Mouse (Mus musculus): ENCODE data around the gene Csnka2ip. TPM values are rescaled to one million over a fixed set of nuclear protein-coding genes. Genes with fewer than 3 reads are reported as not detected.

Csnka2ip gene
- polyA plus RNA-seq (2017; shearing (Covaris generic)) = not detected

- ATAC-seq = no peak
These were observed at the start of gene Csnka2ip for GRCm38 (mm10) chr16:64602308-64602707. TSS of gene Csnka2ip (minus strand) at chr16:64602408.

GRCm38 (mm10) chr16:64649594-64650290 is 47.5 kb upstream of the Csnka2ip start:
- no peak for ATAC-seq

- ATAC-seq = peak; percentile 37
These were observed 45.6 kb upstream of the Csnka2ip start for GRCm38 (mm10) chr16:64647771-64648170.

- ATAC-seq = no peak
These were observed 32.9 kb upstream of the Csnka2ip start for GRCm38 (mm10) chr16:64635110-64635509.

- ATAC-seq = no peak
These were observed 17.9 kb upstream of the Csnka2ip start for GRCm38 (mm10) chr16:64620116-64620515.

- no peak for ATAC-seq
These were observed 12.4 kb upstream of the Csnka2ip start for GRCm38 (mm10) chr16:64614648-64615047.

GRCm38 (mm10) chr16:64607793-64608192 is 5.6 kb upstream of the Csnka2ip start:
- ATAC-seq = no peak

- no peak for ATAC-seq
These were observed 15.4 kb downstream of the Csnka2ip start for GRCm38 (mm10) chr16:64586825-64587224.

GRCm38 (mm10) chr16:64586262-64586619 is 16.0 kb downstream of the Csnka2ip start:
- no peak for ATAC-seq

- no peak for ATAC-seq
These were observed 16.5 kb downstream of the Csnka2ip start for GRCm38 (mm10) chr16:64585599-64586261.

GRCm38 (mm10) chr16:64584591-64584990 is 17.6 kb downstream of the Csnka2ip start:
- no peak for ATAC-seq

GRCm38 (mm10) chr16:64583406-64583805 is 18.8 kb downstream of the Csnka2ip start:
- ATAC-seq = no peak

- ATAC-seq = no peak
These were observed 32.7 kb downstream of the Csnka2ip start for GRCm38 (mm10) chr16:64569496-64569895.

- no peak for ATAC-seq
These were observed 39.1 kb downstream of the Csnka2ip start for GRCm38 (mm10) chr16:64563081-64563480.

- no peak for ATAC-seq
These were observed 43.7 kb downstream of the Csnka2ip start for GRCm38 (mm10) chr16:64558518-64558917.

- ATAC-seq = no peak
These were observed 75.3 kb downstream of the Csnka2ip start for GRCm38 (mm10) chr16:64526883-64527282.

GRCm38 (mm10) chr16:64524051-64524645 is 78.1 kb downstream of the Csnka2ip start:
- ATAC-seq = no peak

- no peak for ATAC-seq
These were observed 88.8 kb downstream of the Csnka2ip start for GRCm38 (mm10) chr16:64513423-64513822.

Other genes starting within 250 kb of the Csnka2ip start
- gene 4930453N24Rik, start 168.8 kb upstream of the Csnka2ip start, polyA plus RNA-seq (2017; shearing (Covaris generic)) = 10 to 100 TPM; 12.3 to 21.5 TPM
- 10 to 100 TPM in 1 of 2 experiments, 1 to 10 TPM in 1; 6.1 to 10.7 TPM for gene Zfp654, start 249.2 kb upstream of the Csnka2ip start, polyA plus RNA-seq (2017; shearing (Covaris generic))
- gene Cggbp1, start 249.6 kb upstream of the Csnka2ip start, polyA plus RNA-seq (2017; shearing (Covaris generic)) = 10 to 100 TPM; 24.4 to 41.1 TPM